Mouse (Mus musculus): Measurements from ENCODE around the gene Acss2. TPM values are rescaled to one million over a fixed set of nuclear protein-coding genes. Genes with fewer than 3 reads are reported as not detected.

Gene Acss2
- polyA plus RNA-seq, 1 experiment, result 149 TPM

- TF ChIP-seq POLR2A (IDR thresholded peaks at IDR 0.05; ENCODE audit: low read depth, low read length), result no peak
- TF ChIP-seq CTCF (conservative IDR thresholded peaks at IDR 0.05; ENCODE audit: insufficient read depth, insufficient read length, low read depth, low read length), result no peak
- no peaks in the 10 kb centered on the region for H3K36me3 ChIP-seq (ENCODE audit: control insufficient read depth, insufficient read depth, low read length)
- 95% methylated on average over 9 of the region's 9 CpGs for WGBS
- no peak for DNase-seq
- no peak overlapping the region for H3K4me3 ChIP-seq (ENCODE audit: insufficient read depth, low read depth, low read length)
- no peaks in the 10 kb centered on the region for H3K4me1 ChIP-seq (ENCODE audit: control insufficient read depth, insufficient read depth, low read length)
- H3K27ac ChIP-seq (ENCODE audit: insufficient read depth, low read depth, low read length), result no peak overlapping the region
- H3K27me3 ChIP-seq (replicated peaks; ENCODE audit: control insufficient read depth, insufficient read depth, low read length), result no peaks in the 10 kb centered on the region
Observed at GRCm38 (mm10) chr2:155628112-155628511, 110.4 kb downstream of the Acss2 start.

- H3K4me3 ChIP-seq (ENCODE audit: insufficient read depth, low read depth, low read length), result no peak overlapping the region
- no peak for DNase-seq
- H3K36me3 ChIP-seq (ENCODE audit: control insufficient read depth, insufficient read depth, low read length), result no peaks in the 10 kb centered on the region
- H3K27ac ChIP-seq (ENCODE audit: insufficient read depth, low read depth, low read length), result no peak overlapping the region
- WGBS, result 89% methylated on average over 13 of the region's 13 CpGs
- TF ChIP-seq CTCF (conservative IDR thresholded peaks at IDR 0.05; ENCODE audit: insufficient read depth, insufficient read length, low read depth, low read length), result no peak
- TF ChIP-seq POLR2A (IDR thresholded peaks at IDR 0.05; ENCODE audit: low read depth, low read length), result no peak
- H3K4me1 ChIP-seq (ENCODE audit: control insufficient read depth, insufficient read depth, low read length), result no peaks in the 10 kb centered on the region
- H3K27me3 ChIP-seq (replicated peaks; ENCODE audit: control insufficient read depth, insufficient read depth, low read length), result no peaks in the 10 kb centered on the region
Observed at GRCm38 (mm10) chr2:155628519-155628918, 110.8 kb downstream of the Acss2 start.

GRCm38 (mm10) chr2:155629231-155629661 lies 111.5 kb downstream of the Acss2 start:
- H3K4me3 ChIP-seq (ENCODE audit: insufficient read depth, low read depth, low read length), result peak overlapping the region; percentile 25; the same call in 1 of the 2 replicates
- TF ChIP-seq CTCF (conservative IDR thresholded peaks at IDR 0.05; ENCODE audit: insufficient read depth, insufficient read length, low read depth, low read length) (no peak), POLR2A (IDR thresholded peaks at IDR 0.05; ENCODE audit: low read depth, low read length) (no peak)
- WGBS, result 5% methylated on average over 35 of the region's 35 CpGs
- no peaks in the 10 kb centered on the region; the same call in 1 of the 2 replicates for H3K36me3 ChIP-seq (ENCODE audit: control insufficient read depth, insufficient read depth, low read length)
- no peaks in the 10 kb centered on the region for H3K4me1 ChIP-seq (ENCODE audit: control insufficient read depth, insufficient read depth, low read length)
- H3K27ac ChIP-seq (ENCODE audit: insufficient read depth, low read depth, low read length), result no peak overlapping the region
- DNase-seq, result peak; percentile 18
- no peaks in the 10 kb centered on the region for H3K27me3 ChIP-seq (replicated peaks; ENCODE audit: control insufficient read depth, insufficient read depth, low read length)

DNA sequence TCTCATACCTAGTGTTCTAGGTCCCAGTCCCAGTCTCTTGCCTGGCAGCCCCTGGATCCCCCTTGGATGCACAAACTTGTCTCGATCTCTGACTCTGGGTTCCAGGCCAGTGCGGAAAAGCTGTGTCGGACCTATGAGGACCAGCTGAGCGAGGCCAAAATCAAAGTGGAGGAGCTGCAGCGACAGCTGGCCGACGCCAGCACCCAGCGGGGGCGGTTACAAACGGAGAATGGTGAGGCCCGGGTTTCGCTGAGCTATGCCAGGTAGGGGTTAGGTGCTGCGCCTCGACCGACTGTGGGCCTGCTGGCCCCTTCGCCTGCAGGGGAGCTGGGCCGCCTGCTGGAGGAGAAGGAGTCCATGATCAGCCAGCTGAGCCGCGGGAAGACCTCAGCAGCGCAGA lies 112.4 kb downstream of the Acss2 start:
- Histone ChIP-seq H3K36me3 (ENCODE audit: control insufficient read depth, insufficient read depth, low read length) (no peaks in the 10 kb centered on the region; the same call in 1 of the 2 replicates), H3K4me1 (ENCODE audit: control insufficient read depth, insufficient read depth, low read length) (no peaks in the 10 kb centered on the region), H3K4me3 (ENCODE audit: insufficient read depth, low read depth, low read length) (no peak overlapping the region), H3K27me3 (replicated peaks; ENCODE audit: control insufficient read depth, insufficient read depth, low read length) (no peaks in the 10 kb centered on the region), H3K27ac (ENCODE audit: insufficient read depth, low read depth, low read length) (no peak overlapping the region)
- WGBS, result 88% methylated on average over 20 of the region's 20 CpGs
- no peak for DNase-seq
- TF ChIP-seq CTCF (conservative IDR thresholded peaks at IDR 0.05; ENCODE audit: insufficient read depth, insufficient read length, low read depth, low read length) (no peak), POLR2A (IDR thresholded peaks at IDR 0.05; ENCODE audit: low read depth, low read length) (no peak)

DNA sequence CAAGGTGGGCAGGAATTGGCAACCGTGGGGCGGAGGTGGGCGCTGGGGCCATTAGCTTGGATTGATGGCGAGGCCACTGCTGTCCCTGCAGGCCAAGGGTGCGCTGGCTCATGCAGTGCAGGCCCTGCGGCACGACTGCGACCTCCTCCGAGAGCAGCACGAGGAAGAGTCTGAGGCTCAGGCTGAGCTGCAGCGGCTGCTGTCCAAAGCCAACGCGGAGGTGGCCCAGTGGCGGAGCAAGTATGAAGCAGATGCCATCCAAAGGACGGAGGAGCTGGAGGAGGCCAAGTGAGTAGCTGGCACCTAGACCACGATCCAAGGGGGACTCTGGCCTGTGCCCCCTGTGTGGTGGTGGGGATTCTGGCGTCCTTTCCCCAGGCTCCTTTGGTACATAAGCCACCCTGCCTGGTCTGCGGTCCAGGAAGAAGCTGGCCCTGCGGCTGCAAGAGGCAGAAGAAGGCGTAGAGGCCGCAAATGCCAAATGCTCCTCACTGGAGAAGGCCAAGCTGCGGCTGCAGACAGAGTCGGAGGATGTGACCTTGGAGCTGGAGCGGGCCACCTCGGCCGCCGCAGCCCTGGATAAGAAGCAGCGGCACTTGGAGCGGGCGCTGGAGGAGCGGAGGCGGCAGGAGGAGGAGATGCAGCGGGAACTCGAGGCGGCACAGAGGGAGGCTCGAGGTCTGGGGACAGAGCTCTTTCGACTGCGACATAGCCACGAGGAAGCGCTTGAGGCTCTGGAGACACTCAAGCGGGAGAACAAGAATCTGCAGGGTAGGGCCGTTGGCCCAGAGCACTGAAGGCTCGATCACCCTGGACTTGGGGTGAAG lies 113.1 kb downstream of the Acss2 start:
- WGBS, result 72% methylated on average over 43 of the region's 43 CpGs
- no peaks in the 10 kb centered on the region for H3K4me1 ChIP-seq (ENCODE audit: control insufficient read depth, insufficient read depth, low read length)
- no peaks in the 10 kb centered on the region; the same call in 1 of the 2 replicates for H3K36me3 ChIP-seq (ENCODE audit: control insufficient read depth, insufficient read depth, low read length)
- H3K27ac ChIP-seq (ENCODE audit: insufficient read depth, low read depth, low read length), result no peak overlapping the region
- DNase-seq, result no peak
- TF ChIP-seq POLR2A (IDR thresholded peaks at IDR 0.05; ENCODE audit: low read depth, low read length) (no peak), CTCF (conservative IDR thresholded peaks at IDR 0.05; ENCODE audit: insufficient read depth, insufficient read length, low read depth, low read length) (no peak)
- H3K27me3 ChIP-seq (replicated peaks; ENCODE audit: control insufficient read depth, insufficient read depth, low read length), result no peaks in the 10 kb centered on the region
- H3K4me3 ChIP-seq (ENCODE audit: insufficient read depth, low read depth, low read length), result no peak overlapping the region

GRCm38 (mm10) chr2:155632138-155632936 lies 114.6 kb downstream of the Acss2 start:
- WGBS, result 77% methylated on average over 30 of the region's 30 CpGs
- no peak for DNase-seq
- Histone ChIP-seq H3K27ac (ENCODE audit: insufficient read depth, low read depth, low read length) (no peak overlapping the region), H3K4me1 (ENCODE audit: control insufficient read depth, insufficient read depth, low read length) (no peaks in the 10 kb centered on the region), H3K27me3 (replicated peaks; ENCODE audit: control insufficient read depth, insufficient read depth, low read length) (no peaks in the 10 kb centered on the region), H3K4me3 (ENCODE audit: insufficient read depth, low read depth, low read length) (no peak overlapping the region), H3K36me3 (ENCODE audit: control insufficient read depth, insufficient read depth, low read length) (no peaks in the 10 kb centered on the region; the same call in 1 of the 2 replicates)
- TF ChIP-seq POLR2A (IDR thresholded peaks at IDR 0.05; ENCODE audit: low read depth, low read length), result no peak
- TF ChIP-seq CTCF (conservative IDR thresholded peaks at IDR 0.05; ENCODE audit: insufficient read depth, insufficient read length, low read depth, low read length), result no peak

DNA sequence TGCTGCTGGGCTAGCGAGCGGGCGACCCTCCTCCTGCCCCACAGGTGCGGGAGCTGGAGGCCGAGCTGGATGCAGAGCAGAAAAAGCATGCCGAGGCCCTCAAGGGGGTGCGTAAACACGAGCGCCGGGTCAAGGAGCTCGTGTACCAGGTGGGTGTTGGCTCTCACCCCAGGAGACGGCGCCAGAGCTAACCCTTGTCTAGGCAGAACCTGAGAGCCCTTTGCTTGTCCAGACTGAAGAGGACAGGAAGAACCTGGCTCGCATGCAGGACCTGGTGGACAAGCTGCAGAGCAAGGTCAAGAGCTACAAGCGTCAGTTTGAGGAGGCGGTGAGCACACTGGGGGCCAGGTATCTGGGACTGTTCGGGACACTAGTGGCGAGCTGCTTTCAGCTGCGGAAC lies 115.4 kb downstream of the Acss2 start:
- no peaks in the 10 kb centered on the region for H3K27me3 ChIP-seq (replicated peaks; ENCODE audit: control insufficient read depth, insufficient read depth, low read length)
- no peak overlapping the region for H3K27ac ChIP-seq (ENCODE audit: insufficient read depth, low read depth, low read length)
- no peaks in the 10 kb centered on the region for H3K4me1 ChIP-seq (ENCODE audit: control insufficient read depth, insufficient read depth, low read length)
- TF ChIP-seq POLR2A (IDR thresholded peaks at IDR 0.05; ENCODE audit: low read depth, low read length) (no peak), CTCF (conservative IDR thresholded peaks at IDR 0.05; ENCODE audit: insufficient read depth, insufficient read length, low read depth, low read length) (no peak)
- no peaks in the 10 kb centered on the region; the same call in 1 of the 2 replicates for H3K36me3 ChIP-seq (ENCODE audit: control insufficient read depth, insufficient read depth, low read length)
- 77% methylated on average over 19 of the region's 19 CpGs for WGBS
- DNase-seq, result no peak
- H3K4me3 ChIP-seq (ENCODE audit: insufficient read depth, low read depth, low read length), result no peak overlapping the region
